Mouse (Mus musculus) left cerebral cortex, postnatal 14 days (tissue): Measurements from ENCODE around the gene 1110025L11Rik. TPM values are rescaled to one million over a fixed set of nuclear protein-coding genes. Genes with fewer than 3 reads are reported as not detected.
"Not testable (repeated sequence)": the region's sequence is repeated elsewhere in the genome, so short reads cannot be mapped to it uniquely, and the experiment has no call there.

Experiments
- DNase-seq, 2 experiments: peaks; one replicate each; pipeline ENCODE4 v3.0.0; 2021 to 2022; ENCODE audit warnings: low spot score in 2 of 2, mixed read lengths in 1 of 2
- intact Hi-C: fragments of 180-260 bp; cut with DNase I; formaldehyde crosslinking; loops from one replicate; pipeline ENCODE4 v1.15.1; 2025
- long read RNA-seq, 2 experiments: library from polyadenylated mRNA; stranded (forward); transcript quantifications; one replicate each; pipeline ENCODE4 v2.0.0; 2021
- total RNA-seq, 2 experiments: library from RNA; stranded (reverse); gene quantifications; 2 replicates each; pipeline ENCODE4 v1.2.3; 2021

The 1110025L11Rik gene
- not detected for total RNA-seq
- long read RNA-seq, experiment 1, result 0 reads
- long read RNA-seq, experiment 2, result 0 reads

- intact Hi-C loops, result not testable (repeated sequence)
These were observed at the start of gene 1110025L11Rik for GRCm38 (mm10) chr16:89063902-89064301. Gene 1110025L11Rik, minus strand, starts transcription at chr16:89064002.

GRCm38 (mm10) chr16:89071041-89071440 is 7.2 kb upstream of the 1110025L11Rik start:
- intact Hi-C loops, DNase-seq: not testable (repeated sequence)

More at GRCm38 (mm10) chr16:89063902-89064301, at the start of gene 1110025L11Rik:
- DNase-seq, result not testable (repeated sequence)

GRCm38 (mm10) chr16:89047783-89048182 is 16.0 kb downstream of the 1110025L11Rik start, which contains the start of gene Krtap6-5:
Gene Krtap6-5, minus strand, starts transcription at chr16:89047883.
- intact Hi-C loops, result no loop called here
- DNase-seq, result no peak

- DNase-seq, intact Hi-C loops: not testable (repeated sequence)
These were observed 22.4 kb downstream of the 1110025L11Rik start, which contains the start of gene Gm10228 for GRCm38 (mm10) chr16:89041372-89041771. Gene Gm10228, minus strand, starts transcription at chr16:89041472.

- intact Hi-C loops, DNase-seq: not testable (repeated sequence)
These were observed 32.4 kb downstream of the 1110025L11Rik start, which contains the start of gene Krtap6-1 for GRCm38 (mm10) chr16:89031399-89031798. Gene Krtap6-1, plus strand, starts transcription at chr16:89031699.

- intact Hi-C loops, DNase-seq: not testable (repeated sequence)
These were observed 48.8 kb downstream of the 1110025L11Rik start, which contains the start of gene Gm10229 for GRCm38 (mm10) chr16:89014984-89015383. Gene Gm10229, plus strand, starts transcription at chr16:89015284.

- intact Hi-C loops, result no loop called here
- no peak for DNase-seq
These were observed 49.8 kb downstream of the 1110025L11Rik start for GRCm38 (mm10) chr16:89013973-89014372.

Other genes with a start within 250 kb of the 1110025L11Rik start
- gene Krtap15, start 243.8 kb downstream of the 1110025L11Rik start, total RNA-seq, result not detected
- not detected for gene Krtap14, start 237.9 kb downstream of the 1110025L11Rik start, total RNA-seq
- gene Krtap19-1, start 194.6 kb downstream of the 1110025L11Rik start, total RNA-seq, result not detected
- gene Krtap19-2, start 189.7 kb downstream of the 1110025L11Rik start, total RNA-seq, result not detected
- not detected for gene Krtap19-3, start 186.0 kb downstream of the 1110025L11Rik start, total RNA-seq
- gene Krtap19-4, start 178.9 kb downstream of the 1110025L11Rik start, total RNA-seq, result not detected
- gene Krtap19-5, start 167.5 kb downstream of the 1110025L11Rik start, total RNA-seq, result not detected
- not detected for gene Krtap19-9b, start 131.7 kb downstream of the 1110025L11Rik start, total RNA-seq
- not detected for gene Krtap16-3, start 101.1 kb downstream of the 1110025L11Rik start, total RNA-seq
- gene Krtap22-2, start 53.2 kb downstream of the 1110025L11Rik start, total RNA-seq, result not detected
- not detected for gene Gm10229, start 48.7 kb downstream of the 1110025L11Rik start, total RNA-seq
- not detected for gene Krtap6-1, start 32.3 kb downstream of the 1110025L11Rik start, total RNA-seq
- gene Gm10228, start 22.5 kb downstream of the 1110025L11Rik start, total RNA-seq, result not detected
- not detected for gene Krtap6-5, start 16.1 kb downstream of the 1110025L11Rik start, total RNA-seq
- gene Krtap6-3, start 20.0 kb upstream of the 1110025L11Rik start, total RNA-seq, result not detected
- gene Gm6358, start 76.8 kb upstream of the 1110025L11Rik start, total RNA-seq, result not detected
- gene Gm10061, start 87.1 kb upstream of the 1110025L11Rik start, total RNA-seq, result not detected
- not detected for gene Gm9789, start 94.0 kb upstream of the 1110025L11Rik start, total RNA-seq
- gene Gm7735, start 105.5 kb upstream of the 1110025L11Rik start, total RNA-seq, result not detected
- gene 1110057P08Rik, start 110.7 kb upstream of the 1110025L11Rik start, total RNA-seq, result not detected
- gene Krtap20-2, start 141.9 kb upstream of the 1110025L11Rik start, total RNA-seq, result not detected